Mouse (Mus musculus) heart, adult 2 months (tissue): ENCODE measurements around the gene Mrpl19.

Experiments
- CTCF ChIP-seq: fragments of 200-600 bp; IDR thresholded peaks from 2 replicates; pipeline ENCODE4 v1.8.1; 2022; ENCODE audit warnings: antibody characterized with exemption, mild to moderate bottlenecking, moderate library complexity
- EP300 ChIP-seq: fragments of 200-500 bp; IDR thresholded peaks from 2 replicates; pipeline ENCODE4 v1.6.1; 2011; ENCODE audit warnings: low read depth, low read length, control low read depth; ENCODE audit not compliant: insufficient read depth
- POLR2A ChIP-seq: fragments of 200-500 bp; IDR thresholded peaks from 2 replicates; pipeline ENCODE4 v1.6.1; 2011; ENCODE audit warnings: mild to moderate bottlenecking, low read depth, low read length, control low read depth; ENCODE audit not compliant: insufficient read depth

GRCm38 (mm10) chr6:81972595-81972994 is 6.8 kb upstream of the Mrpl19 start:
- TF ChIP-seq CTCF (no peak), POLR2A (no peak), EP300 (no peak)
